Mouse (Mus musculus) hematopoietic stem cell, adult 5-6 weeks (primary cell): Measurements from ENCODE around the gene Slc28a3. TPM values are rescaled to one million over a fixed set of nuclear protein-coding genes. Genes with fewer than 3 reads are reported as not detected.

Experiments used
- ATAC-seq, 2 experiments: fragments of 125-278 bp in 1 of 2; replicated peaks in 1 of 2; 2 replicates each; pipeline ENCODE4 v1.8.0; 2016 to 2017; ENCODE audit warnings: inconsistent platforms in 2 of 2, mild to moderate bottlenecking in 2 of 2, moderate number of reproducible peaks in 2 of 2, low read depth in 1 of 2, moderate TSS enrichment in 1 of 2; ENCODE audit not compliant: low FRiP score in 2 of 2, poor library complexity in 2 of 2, severe bottlenecking in 2 of 2, insufficient read depth in 1 of 2, low TSS enrichment in 1 of 2
- total RNA-seq: library from RNA; stranded (forward); fragments of 172-1452, 232-1000 nt; gene quantifications from 2 replicates; pipeline ENCODE4 v1.2.3, GENCODE M21; 2017

The Slc28a3 gene
- 0.89 TPM in 1 of 2 replicates, not detected in the other for total RNA-seq

GRCm38 (mm10) chr13:58610716-58611115, at the start of gene Slc28a3:
TSS of gene Slc28a3 (minus strand) at chr13:58610877.
- no peak for ATAC-seq

DNA sequence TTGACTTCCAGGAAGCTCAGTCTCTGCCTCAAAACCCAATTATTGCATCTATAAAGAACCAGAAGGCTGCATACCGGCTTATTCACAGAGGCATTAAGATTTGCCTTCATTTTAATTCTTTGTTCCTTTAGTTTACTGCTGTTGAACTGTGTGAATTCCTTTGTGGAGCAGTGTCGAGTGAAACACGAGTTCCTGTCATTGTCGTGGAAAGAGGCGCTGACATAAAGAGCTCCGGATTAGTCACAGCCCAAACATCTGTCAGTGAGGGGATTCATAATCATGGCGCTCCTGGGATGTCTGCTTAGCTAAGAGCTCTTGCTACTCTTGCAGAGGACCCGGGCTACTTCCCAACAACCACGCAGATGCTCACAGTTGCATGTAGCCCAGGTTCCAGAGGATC, 47.3 kb upstream of the Slc28a3 start:
- ATAC-seq = no peak

DNA sequence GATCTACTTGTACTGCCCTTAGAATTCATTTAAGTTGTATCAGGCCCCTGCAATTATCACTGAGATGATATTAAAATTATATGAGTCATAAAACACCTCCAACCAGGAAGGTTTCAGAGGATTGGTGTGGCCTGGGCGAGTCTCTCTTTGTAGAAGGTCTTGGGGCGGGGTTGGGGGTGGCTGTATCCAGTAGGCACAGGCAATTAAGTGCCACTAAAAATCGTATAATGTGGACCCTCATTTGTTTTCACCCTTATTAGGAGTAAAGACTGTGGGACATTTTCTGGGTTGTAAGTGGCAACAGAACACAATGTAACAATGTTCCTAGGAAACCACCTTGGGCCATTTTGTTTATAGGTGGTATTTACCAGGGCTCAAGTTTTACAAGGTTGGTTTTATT, 46.2 kb upstream of the Slc28a3 start:
- ATAC-seq = no peak

GRCm38 (mm10) chr13:58655552-58655951, 44.9 kb upstream of the Slc28a3 start:
- ATAC-seq = no peak

- ATAC-seq = peak; percentile 12 to 64; a peak in 1 of 4 replicates
These were observed 29.7 kb upstream of the Slc28a3 start for GRCm38 (mm10) chr13:58640330-58640729.

DNA sequence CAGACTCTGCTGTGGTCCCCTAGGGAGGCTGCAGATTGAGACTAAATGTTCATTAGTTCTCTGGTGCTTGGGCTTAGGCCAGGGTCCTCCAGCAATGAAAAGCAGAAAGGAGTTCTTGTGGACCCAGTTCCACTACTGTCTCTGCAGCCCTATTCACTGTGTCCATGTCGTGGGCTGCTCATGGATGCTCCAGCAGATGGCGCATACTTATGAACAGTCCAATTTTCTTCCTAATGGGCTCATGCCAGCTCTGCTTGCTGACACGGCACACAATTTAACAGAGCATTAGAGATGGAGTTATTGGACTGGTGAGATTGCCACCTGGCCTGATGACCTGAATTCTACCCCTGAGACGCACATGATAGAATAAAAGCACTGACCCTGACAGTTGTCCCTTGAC, 28.3 kb upstream of the Slc28a3 start:
- no peak for ATAC-seq

- peak in 1 of 2 experiments; percentile 56; a peak in 1 of 4 replicates for ATAC-seq
These were observed 26.8 kb upstream of the Slc28a3 start for GRCm38 (mm10) chr13:58637360-58638002.

DNA sequence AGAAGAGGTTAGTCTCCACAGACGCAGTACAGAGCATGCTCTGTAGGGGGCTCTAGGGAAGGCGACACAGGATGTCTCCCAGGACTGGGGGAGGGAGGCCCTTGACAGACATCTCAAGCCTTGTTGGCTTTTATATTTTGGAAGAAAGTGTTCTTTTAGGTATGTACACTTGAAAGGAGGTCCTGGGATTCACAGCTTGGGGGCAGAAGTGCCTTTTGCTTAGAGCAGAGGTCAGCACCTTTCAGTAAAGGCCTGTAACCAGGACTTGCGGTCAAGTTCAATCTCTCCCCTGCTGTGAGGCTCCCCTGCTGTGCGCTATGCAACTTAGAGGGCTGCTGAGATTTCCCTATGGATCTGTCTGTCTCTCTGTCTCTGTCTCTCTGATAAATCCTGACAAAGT, 23.2 kb upstream of the Slc28a3 start:
- ATAC-seq = no peak

DNA sequence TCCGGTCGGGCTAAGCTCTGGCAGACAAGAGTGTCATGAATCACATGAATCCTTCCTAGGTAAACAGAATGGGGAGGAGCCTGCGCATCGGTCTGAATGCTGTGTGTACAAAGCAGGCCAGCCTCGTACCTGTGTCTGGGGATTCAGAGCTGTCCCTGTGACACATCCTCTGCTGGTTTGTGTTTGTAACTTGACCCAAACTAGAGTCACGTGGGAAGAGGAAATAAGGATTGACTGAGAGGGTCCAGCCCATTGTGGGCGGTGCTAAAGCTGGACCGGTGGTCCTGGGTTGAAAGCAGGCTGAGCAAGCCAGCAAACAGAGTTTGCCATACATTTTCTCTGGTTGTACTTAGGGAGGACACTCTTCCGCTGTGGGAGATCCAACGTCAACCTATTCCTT, 20.1 kb upstream of the Slc28a3 start:
- no peak for ATAC-seq

GRCm38 (mm10) chr13:58629365-58630050, 18.8 kb upstream of the Slc28a3 start:
- ATAC-seq = no peak

DNA sequence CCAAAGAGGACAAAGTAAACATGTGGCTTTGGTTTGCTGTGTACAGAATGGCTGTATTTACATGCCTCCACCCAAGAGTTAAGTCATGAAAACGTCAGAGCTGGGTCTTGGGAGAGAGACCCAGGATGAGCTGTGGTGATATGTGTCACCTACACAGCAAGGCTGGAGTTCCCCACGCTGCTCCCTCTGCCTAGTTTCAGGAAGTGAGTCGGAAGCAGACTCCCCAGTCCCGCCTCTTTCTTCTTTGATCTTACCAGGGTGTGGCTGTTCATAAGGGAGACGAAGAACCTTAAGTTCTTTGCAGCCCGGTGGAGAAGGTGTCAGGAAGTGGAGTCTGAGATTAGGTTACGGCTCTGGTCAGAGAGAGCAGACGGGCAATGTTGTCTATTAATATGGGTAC, 12.0 kb upstream of the Slc28a3 start:
- ATAC-seq = no peak

DNA sequence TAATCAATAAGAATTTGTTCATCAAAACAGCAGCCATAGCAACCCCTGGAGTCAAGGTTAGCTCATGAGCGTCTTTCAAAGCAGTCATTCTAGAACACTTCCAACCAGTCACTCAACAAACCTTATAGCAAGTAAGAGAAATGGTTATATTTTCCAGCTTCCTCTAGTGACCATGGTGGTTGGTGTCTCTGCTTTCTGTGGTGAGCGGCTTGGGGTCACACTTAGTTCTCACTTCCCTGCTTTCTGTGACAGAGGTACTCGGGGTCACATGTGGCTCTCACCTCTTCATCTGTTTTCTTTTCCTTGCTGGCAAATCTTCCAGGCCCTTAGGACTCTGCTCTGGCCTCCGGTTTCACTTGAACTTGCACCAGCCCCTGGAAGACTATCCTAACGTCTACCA, 8.6 kb upstream of the Slc28a3 start:
- ATAC-seq = no peak

DNA sequence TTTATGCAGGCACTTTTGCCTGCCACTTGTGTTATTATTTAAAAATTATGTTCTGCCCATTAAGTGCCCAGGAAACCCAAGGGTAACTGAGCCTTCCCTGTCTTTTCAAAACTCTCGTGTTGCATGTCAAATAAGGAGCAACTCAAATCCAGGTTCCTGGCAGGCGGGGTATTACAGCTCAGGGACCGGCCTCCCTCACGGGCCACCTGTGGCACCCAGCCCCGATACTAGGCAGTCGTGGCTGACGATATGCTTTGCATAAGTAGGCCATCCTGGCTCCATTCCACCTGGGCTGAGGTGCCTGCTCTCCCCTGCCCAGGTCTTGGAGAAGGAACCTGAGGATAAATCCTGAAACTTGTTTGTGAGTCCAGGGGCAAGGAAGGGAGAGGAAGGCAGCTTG, 618 bp downstream of the Slc28a3 start:
- ATAC-seq = no peak

- ATAC-seq = peak; percentile 12 to 60; a peak in 2 of 4 replicates
These were observed 9.3 kb downstream of the Slc28a3 start for GRCm38 (mm10) chr13:58601201-58601855.

DNA sequence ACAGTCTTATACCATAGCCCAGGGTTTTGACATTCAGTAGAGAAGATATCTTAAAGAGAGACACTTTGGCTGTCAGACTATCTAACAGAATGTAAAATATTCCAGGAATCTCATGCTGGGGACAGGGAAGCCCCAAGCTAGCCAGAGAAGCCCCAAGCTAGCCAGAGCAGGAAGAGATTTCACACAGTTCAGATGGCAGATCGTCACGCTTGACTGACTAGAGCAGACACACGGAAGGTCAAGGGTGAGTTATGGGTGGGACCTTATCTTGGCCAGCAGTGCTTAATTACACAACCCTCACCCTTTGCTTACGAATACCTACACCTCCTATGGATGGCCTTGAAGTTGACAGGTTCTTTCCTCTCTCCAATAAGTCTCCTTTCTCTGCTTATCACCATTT, 12.1 kb downstream of the Slc28a3 start:
- ATAC-seq = no peak

- peak; percentile 66 to 78; a peak in 3 of 4 replicates for ATAC-seq
These were observed 17.5 kb downstream of the Slc28a3 start for GRCm38 (mm10) chr13:58593129-58593528.

- ATAC-seq = no peak
These were observed 18.8 kb downstream of the Slc28a3 start for GRCm38 (mm10) chr13:58591912-58592311.

DNA sequence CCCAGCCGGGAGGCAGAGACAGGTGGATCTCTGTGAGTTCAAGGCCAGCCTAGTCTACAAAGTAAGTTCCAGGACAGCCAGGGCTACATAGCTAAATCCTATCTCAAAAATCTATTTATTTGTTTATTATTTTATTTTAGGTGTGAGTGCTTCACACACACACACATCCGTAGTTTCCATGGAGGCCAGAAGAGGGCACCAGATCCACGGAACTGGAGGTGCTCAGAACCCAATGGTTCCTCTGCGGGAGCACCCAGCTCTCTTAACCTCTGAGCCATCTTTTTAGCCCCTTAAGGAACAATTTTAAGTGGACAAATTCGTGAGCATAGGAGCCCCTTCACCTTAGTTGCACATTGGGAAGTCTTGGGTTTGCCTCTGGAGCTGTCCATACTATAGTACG, 20.0 kb downstream of the Slc28a3 start:
- peak; percentile 50 to 54; a peak in 1 of 4 replicates for ATAC-seq
